Comparison of ENCODE assay signal across 12 mouse cellular contexts in genomic region chr6:144695660-144696059, GRCm38 (mm10).
DNase-seq lines count a peak whose midpoint lies in the region; ATAC-seq and TF ChIP-seq lines count a peak whose summit lies in the region.
"Had no signal": no experiment of that assay in that cellular context is flagged by ENCODE, and none has a peak within 500 bp of the region (broad histone marks: within the 10 kb centered on the region; RNA-seq: fewer than 3 reads in every experiment).

No protein-coding gene starts in this region.

- peak; percentile 23 to 36 for DNase-seq in layer of hippocampus, adult 2 months (ENCODE audit: low spot score in 2 of 2)
- DNase-seq in layer of hippocampus, postnatal 25 days (ENCODE audit: extremely low spot score in 1 of 2, low spot score in 1 of 2) = no peak
- DNase-seq in adipocyte (ENCODE audit: low spot score) = peak; percentile 44
- DNase-seq in heart, adult 9 months (ENCODE audit: low spot score in 2 of 2) = peak; percentile 31 to 57
- peak; percentile 24 to 42 for DNase-seq in left cerebral cortex, postnatal 14 days (ENCODE audit: low spot score in 2 of 2)
- DNase-seq in thymus, postnatal 10 days (ENCODE audit: low spot score in 2 of 2) = no peak
- DNase-seq: lung, postnatal 4 days had no signal

- no peaks in the 10 kb centered on the region for H3K4me1 ChIP-seq in midbrain, embryonic 15.5 days
- H3K4me1 ChIP-seq: forebrain, embryonic 13.5 days; intestine, embryonic 15.5 days; liver, embryonic 12.5 days; neural tube, embryonic 12.5 days had no signal

- no peak overlapping the region for H3K9ac ChIP-seq in midbrain, embryonic 15.5 days
- H3K9ac ChIP-seq: forebrain, embryonic 13.5 days; intestine, embryonic 15.5 days; liver, embryonic 12.5 days; neural tube, embryonic 12.5 days had no signal

- no peak for TF ChIP-seq CTCF in layer of hippocampus, adult 2 months (conservative IDR thresholded peaks at IDR 0.05)

- WGBS in midbrain, embryonic 15.5 days = 83% methylated on average over 4 of the region's 4 CpGs

- H3K4me2 ChIP-seq in midbrain, embryonic 15.5 days = no peak overlapping the region
- H3K4me2 ChIP-seq: forebrain, embryonic 13.5 days; intestine, embryonic 15.5 days; liver, embryonic 12.5 days; neural tube, embryonic 12.5 days had no signal

- H3K36me3 ChIP-seq in midbrain, embryonic 15.5 days (replicated peaks) = no peaks in the 10 kb centered on the region
- H3K36me3 ChIP-seq: intestine, embryonic 15.5 days; liver, embryonic 12.5 days; neural tube, embryonic 12.5 days had no signal

- H3K27ac ChIP-seq in layer of hippocampus, adult 2 months = no peak overlapping the region
- H3K27ac ChIP-seq in midbrain, embryonic 15.5 days = no peak overlapping the region
- H3K27ac ChIP-seq: forebrain, embryonic 13.5 days; intestine, embryonic 15.5 days; liver, embryonic 12.5 days; neural tube, embryonic 12.5 days had no signal

- intact Hi-C loops in left cerebral cortex, postnatal 14 days (cut with DNase I) = no loop called here

- no peak for ATAC-seq in midbrain, embryonic 15.5 days (replicated peaks)
- ATAC-seq: forebrain, embryonic 13.5 days; intestine, embryonic 15.5 days; liver, embryonic 12.5 days had no signal

- H3K4me3 ChIP-seq in layer of hippocampus, adult 2 months = no peak overlapping the region
- no peak overlapping the region for H3K4me3 ChIP-seq in midbrain, embryonic 15.5 days
- H3K4me3 ChIP-seq: forebrain, embryonic 13.5 days; intestine, embryonic 15.5 days; liver, embryonic 12.5 days; neural tube, embryonic 12.5 days had no signal

- no peaks in the 10 kb centered on the region for H3K27me3 ChIP-seq in midbrain, embryonic 15.5 days (replicated peaks)
- H3K27me3 ChIP-seq: forebrain, embryonic 13.5 days; intestine, embryonic 15.5 days; liver, embryonic 12.5 days; neural tube, embryonic 12.5 days had no signal

- H3K9me3 ChIP-seq in midbrain, embryonic 15.5 days = no peaks in the 10 kb centered on the region
- H3K9me3 ChIP-seq: forebrain, embryonic 13.5 days; intestine, embryonic 15.5 days; liver, embryonic 12.5 days; neural tube, embryonic 12.5 days had no signal

Comparison
In these comparisons a context has a peak if more than half of its experiments do, and no peak if none do; other contexts are left out.
1. DNase-seq: peak in layer of hippocampus, adult 2 months (2 of 2), adipocyte (single experiment), heart, adult 9 months (2 of 2) and left cerebral cortex, postnatal 14 days (2 of 2); none in layer of hippocampus, postnatal 25 days (0 of 2) and thymus, postnatal 10 days (0 of 2).